In the genomic region with DNA sequence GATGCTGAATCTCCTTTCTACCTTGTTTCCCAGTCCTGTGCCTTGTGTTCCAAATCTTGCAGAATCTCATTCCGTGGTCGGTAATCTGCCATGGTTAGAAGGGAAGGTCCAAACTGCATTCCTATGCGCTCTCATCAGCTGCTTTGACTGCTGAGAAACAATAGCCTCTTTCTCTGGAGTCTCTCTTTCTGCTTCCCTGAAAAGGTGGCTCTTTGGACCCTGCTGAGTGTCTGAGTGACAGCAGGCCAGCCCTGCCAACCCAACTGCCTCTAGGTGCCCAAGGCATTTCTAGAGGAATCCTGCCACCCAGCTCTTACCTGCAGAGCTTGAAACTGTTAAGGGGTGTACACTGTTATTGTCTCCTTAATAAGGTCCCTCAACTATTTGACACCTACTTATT, we compare ENCODE assay signal across 14 mouse cellular contexts.
DNase-seq lines count a peak whose midpoint lies in the region; ATAC-seq lines count a peak whose summit lies in the region.
"Had no signal": no experiment of that assay in that cellular context is flagged by ENCODE, and none has a peak within 500 bp of the region (broad histone marks: within the 10 kb centered on the region; RNA-seq: fewer than 3 reads in every experiment).

No protein-coding gene starts in this region.

- H3K27ac ChIP-seq in hindbrain, embryonic 15.5 days (replicated peaks): no peak overlapping the region
- H3K27ac ChIP-seq in hindbrain, embryonic 16.5 days (ENCODE audit: low read depth, low read length): no peak overlapping the region
- no peak overlapping the region for H3K27ac ChIP-seq in midbrain, embryonic 14.5 days (replicated peaks; ENCODE audit: low read depth, low read length)
- no peak overlapping the region for H3K27ac ChIP-seq in midbrain, embryonic 15.5 days
- H3K27ac ChIP-seq: intestine, embryonic 15.5 days; neural tube, embryonic 12.5 days; stomach, embryonic 15.5 days had no signal

- DNase-seq in midbrain, embryonic 14.5 days: peak; percentile 11
- DNase-seq in ZHBTc4 (ENCODE audit: low read depth, low spot score): peak; percentile 58
- DNase-seq in layer of hippocampus, postnatal 36 days: no peak
- no peak for DNase-seq in thymus, postnatal 4 days
- DNase-seq: heart, postnatal 14 days; lung, postnatal 4 days had no signal

- H3K36me3 ChIP-seq in hindbrain, embryonic 15.5 days: no peaks in the 10 kb centered on the region
- no peaks in the 10 kb centered on the region for H3K36me3 ChIP-seq in hindbrain, embryonic 16.5 days (ENCODE audit: control insufficient read depth, insufficient read depth, low read length)
- H3K36me3 ChIP-seq in midbrain, embryonic 14.5 days (ENCODE audit: control insufficient read depth, insufficient read depth, low read length): no peaks in the 10 kb centered on the region
- no peaks in the 10 kb centered on the region for H3K36me3 ChIP-seq in midbrain, embryonic 15.5 days (replicated peaks)
- H3K36me3 ChIP-seq: intestine, embryonic 15.5 days; neural tube, embryonic 12.5 days; stomach, embryonic 15.5 days had no signal

- no peak overlapping the region for H3K9ac ChIP-seq in hindbrain, embryonic 15.5 days
- no peak overlapping the region for H3K9ac ChIP-seq in hindbrain, embryonic 16.5 days (ENCODE audit: low read depth, low read length)
- no peak overlapping the region for H3K9ac ChIP-seq in midbrain, embryonic 14.5 days (replicated peaks; ENCODE audit: low read length)
- no peak overlapping the region for H3K9ac ChIP-seq in midbrain, embryonic 15.5 days
- H3K9ac ChIP-seq: intestine, embryonic 15.5 days; neural tube, embryonic 12.5 days; stomach, embryonic 15.5 days had no signal

- no peaks in the 10 kb centered on the region for H3K27me3 ChIP-seq in hindbrain, embryonic 15.5 days
- no peaks in the 10 kb centered on the region for H3K27me3 ChIP-seq in hindbrain, embryonic 16.5 days (replicated peaks; ENCODE audit: control insufficient read depth, insufficient read depth, low read length)
- H3K27me3 ChIP-seq in midbrain, embryonic 14.5 days (ENCODE audit: control insufficient read depth, insufficient read depth, low read length): no peaks in the 10 kb centered on the region
- no peaks in the 10 kb centered on the region for H3K27me3 ChIP-seq in midbrain, embryonic 15.5 days (replicated peaks)
- H3K27me3 ChIP-seq: intestine, embryonic 15.5 days; neural tube, embryonic 12.5 days; stomach, embryonic 15.5 days had no signal

- WGBS in hindbrain, embryonic 15.5 days: 26% methylated on average over 3 of the region's 3 CpGs
- WGBS in hindbrain, embryonic 16.5 days: 7% methylated on average over 3 of the region's 3 CpGs
- WGBS in midbrain, embryonic 14.5 days: 6% methylated on average over 3 of the region's 3 CpGs
- 9% methylated on average over 3 of the region's 3 CpGs for WGBS in midbrain, embryonic 15.5 days

- no peaks in the 10 kb centered on the region for H3K4me1 ChIP-seq in hindbrain, embryonic 15.5 days (replicated peaks)
- H3K4me1 ChIP-seq in hindbrain, embryonic 16.5 days (ENCODE audit: control insufficient read depth, insufficient read depth, low read depth, low read length): no peaks in the 10 kb centered on the region
- H3K4me1 ChIP-seq in midbrain, embryonic 14.5 days (ENCODE audit: control insufficient read depth, insufficient read depth, low read length): no peaks in the 10 kb centered on the region
- no peaks in the 10 kb centered on the region for H3K4me1 ChIP-seq in midbrain, embryonic 15.5 days
- H3K4me1 ChIP-seq: intestine, embryonic 15.5 days; neural tube, embryonic 12.5 days; stomach, embryonic 15.5 days had no signal

- no peaks in the 10 kb centered on the region for H3K9me3 ChIP-seq in hindbrain, embryonic 15.5 days
- H3K9me3 ChIP-seq in hindbrain, embryonic 16.5 days (ENCODE audit: control insufficient read depth, low read length): no peaks in the 10 kb centered on the region
- no peaks in the 10 kb centered on the region for H3K9me3 ChIP-seq in midbrain, embryonic 14.5 days (ENCODE audit: control insufficient read depth, low read length)
- no peaks in the 10 kb centered on the region for H3K9me3 ChIP-seq in midbrain, embryonic 15.5 days
- H3K9me3 ChIP-seq: intestine, embryonic 15.5 days; neural tube, embryonic 12.5 days; stomach, embryonic 15.5 days had no signal

- H3K4me3 ChIP-seq in hindbrain, embryonic 15.5 days: no peak overlapping the region
- no peak overlapping the region for H3K4me3 ChIP-seq in hindbrain, embryonic 16.5 days (ENCODE audit: low read length)
- H3K4me3 ChIP-seq in midbrain, embryonic 14.5 days (replicated peaks; ENCODE audit: low read depth, low read length): no peak overlapping the region
- no peak overlapping the region for H3K4me3 ChIP-seq in midbrain, embryonic 15.5 days
- H3K4me3 ChIP-seq: intestine, embryonic 15.5 days; neural tube, embryonic 12.5 days; stomach, embryonic 15.5 days had no signal

- ATAC-seq in hindbrain, embryonic 15.5 days (ENCODE audit: low FRiP score, low read depth): 0 out of 2 replicates have a peak, but pooled peaks have one; percentile 23
- ATAC-seq in hindbrain, embryonic 16.5 days: no peak
- no peak for ATAC-seq in midbrain, embryonic 14.5 days (ENCODE audit: low FRiP score, low TSS enrichment)
- no peak for ATAC-seq in midbrain, embryonic 15.5 days (replicated peaks)
- ATAC-seq: intestine, embryonic 15.5 days; midbrain, embryonic 16.5 days had no signal

- no peak overlapping the region for H3K4me2 ChIP-seq in hindbrain, embryonic 15.5 days
- H3K4me2 ChIP-seq in hindbrain, embryonic 16.5 days (ENCODE audit: low read length): no peak overlapping the region
- H3K4me2 ChIP-seq in midbrain, embryonic 14.5 days (ENCODE audit: low read length): no peak overlapping the region
- no peak overlapping the region for H3K4me2 ChIP-seq in midbrain, embryonic 15.5 days
- H3K4me2 ChIP-seq: intestine, embryonic 15.5 days; liver, embryonic 11.5 days; neural tube, embryonic 12.5 days; stomach, embryonic 15.5 days had no signal

Comparison
In these comparisons a context has a peak if more than half of its experiments do, and no peak if none do; other contexts are left out.
1. DNase-seq: peak in midbrain, embryonic 14.5 days (single experiment) and ZHBTc4 (single experiment); none in layer of hippocampus, postnatal 36 days (0 of 2) and thymus, postnatal 4 days (single experiment).